Mouse (Mus musculus): ENCODE results near the gene Angpt4.

- TF ChIP-seq CTCF (IDR thresholded peaks at IDR 0.05; ENCODE audit: borderline replicate concordance, control insufficient read depth, extremely low read depth, insufficient read depth, low read length, poor library complexity) = peak; percentile 82; the same call in 1 of the 2 replicates
- TF ChIP-seq POLR2A (IDR thresholded peaks at IDR 0.05; ENCODE audit: control insufficient read depth, extremely low read depth, insufficient read depth, low read length, poor library complexity) = no peak
Measured at GRCm38 (mm10) chr2:151930389-151931074, 19.5 kb downstream of the Angpt4 start.

Measured in thymus, adult 2 months (tissue).